Mouse (Mus musculus): ENCODE data around the gene Fgr.

- TF ChIP-seq POLR2A (IDR thresholded peaks at IDR 0.05; ENCODE audit: control insufficient read depth, extremely low read depth, insufficient read depth, low read length, poor library complexity) = no peak
- TF ChIP-seq CTCF (IDR thresholded peaks at IDR 0.05; ENCODE audit: borderline replicate concordance, control insufficient read depth, extremely low read depth, insufficient read depth, low read length, poor library complexity) = no peak
Observed at GRCm38 (mm10) chr4:132944776-132945175, 29.1 kb upstream of the Fgr start.

Data from thymus, adult 2 months (tissue).